Mouse (Mus musculus) limb, embryonic 14.5 days (tissue): ENCODE measurements around the gene Lamb3. TPM values are rescaled to one million over a fixed set of nuclear protein-coding genes. Genes with fewer than 3 reads are reported as not detected.

Source experiments
- ATAC-seq: fragments of 200-750 bp; cut with Nextera tagmentation; 2 replicates; pipeline ENCODE4 v1.8.0; 2017; ENCODE audit warnings: low read depth, moderate number of reproducible peaks, moderate TSS enrichment; ENCODE audit not compliant: low FRiP score
- DNase-seq: peaks from one replicate; pipeline ENCODE4 v3.0.0-alpha.2; 2015; ENCODE audit warnings: low spot score
- H3K27ac ChIP-seq: fragments of 300-500 bp; sonication (generic); replicated peaks from 2 replicates; pipeline ENCODE4 v1.5.1; 2014; ENCODE audit warnings: low read depth, mild to moderate bottlenecking, low read length, moderate library complexity, mixed read lengths
- H3K27me3 ChIP-seq: fragments of 300-500 bp; sonication (generic); 2 replicates; pipeline ENCODE4 v1.6.1; 2014; ENCODE audit warnings: low read length, mixed read lengths; ENCODE audit not compliant: control insufficient read depth, insufficient read depth
- H3K36me3 ChIP-seq: fragments of 300-500 bp; sonication (generic); 2 replicates; pipeline ENCODE4 v1.6.1; 2014; ENCODE audit warnings: mild to moderate bottlenecking, low read length, moderate library complexity, mixed read lengths; ENCODE audit not compliant: control insufficient read depth, insufficient read depth
- H3K4me1 ChIP-seq: fragments of 300-500 bp; sonication (generic); 2 replicates; pipeline ENCODE4 v1.6.1; 2014; ENCODE audit warnings: antibody characterized with exemption, low read length, mixed read lengths; ENCODE audit not compliant: control insufficient read depth, insufficient read depth
- H3K4me2 ChIP-seq: fragments of 300-500 bp; sonication (generic); replicated peaks from 2 replicates; pipeline ENCODE4 v1.6.1; 2014; ENCODE audit warnings: low read depth, mild to moderate bottlenecking, low read length, moderate library complexity; ENCODE audit not compliant: severe bottlenecking
- H3K4me3 ChIP-seq: fragments of 300-500 bp; sonication (generic); replicated peaks from 2 replicates; pipeline ENCODE4 v1.5.1; 2014; ENCODE audit warnings: low read length
- H3K9ac ChIP-seq: fragments of 300-500 bp; sonication (generic); 2 replicates; pipeline ENCODE4 v1.6.1; 2014; ENCODE audit warnings: mild to moderate bottlenecking, low read depth, low read length, moderate library complexity; ENCODE audit not compliant: severe bottlenecking
- H3K9me3 ChIP-seq: fragments of 300-500 bp; sonication (generic); 2 replicates; pipeline ENCODE4 v1.6.1; 2016; ENCODE audit warnings: low read length; ENCODE audit not compliant: control insufficient read depth
- POLR2A ChIP-seq: fragments of 200-500 bp; IDR thresholded peaks from 2 replicates; pipeline ENCODE4 v1.8.0; 2012; ENCODE audit warnings: inconsistent platforms, mild to moderate bottlenecking, moderate library complexity, borderline replicate concordance; ENCODE audit not compliant: insufficient read depth, insufficient read length; ENCODE audit errors: extremely low read depth
- WGBS: fragments of 180-500 bp; shearing (Covaris S2); extraction: QIAGEN DNeasy Blood & Tissue Kit; methylation state at CpG from one replicate; pipeline ENCODE4 v1.1.7; 2014; 5-methylcytosine and 5-hydroxymethylcytosine counted together
- polyA plus RNA-seq, 2 experiments: library from polyadenylated mRNA; depleted of rRNA in 1 of 2; stranded (reverse) in 1 of 2; unstranded in 1 of 2; fragments of >200 nt; fragmentation: Nextera tagmentation in 1 of 2; extraction: Ambion mirVana in 1 of 2; gene quantifications; 2 replicates each; pipeline versions ENCODE4 v1.2.1 to v1.2.3; 2012 to 2014

Lamb3 gene
- polyA plus RNA-seq, 2 experiments: 4.0 to 4.6 TPM

GRCm38 (mm10) chr1:193387241-193387640, 179.7 kb downstream of the Lamb3 start:
- Histone ChIP-seq H3K4me1 (peaks cover 8% of the 10 kb centered on the region), H3K36me3 (no peaks in the 10 kb centered on the region), H3K27ac (no peak overlapping the region), H3K9me3 (no peaks in the 10 kb centered on the region), H3K27me3 (no peaks in the 10 kb centered on the region), H3K4me2 (no peak overlapping the region), H3K4me3 (no peak overlapping the region), H3K9ac (no peak overlapping the region)
- WGBS: 42% methylated on average over 2 of the region's 2 CpGs
- DNase-seq (no peak), ATAC-seq (no peak)
- no peak for TF ChIP-seq POLR2A

GRCm38 (mm10) chr1:193389505-193389904, 182.0 kb downstream of the Lamb3 start:
- no peaks in the 10 kb centered on the region for H3K27me3 ChIP-seq
- H3K36me3 ChIP-seq: no peaks in the 10 kb centered on the region
- no peak overlapping the region for H3K4me2 ChIP-seq
- no peak overlapping the region for H3K9ac ChIP-seq
- no peak for DNase-seq
- no peak overlapping the region for H3K27ac ChIP-seq
- no peak overlapping the region for H3K4me3 ChIP-seq
- ATAC-seq: no peak
- H3K4me1 ChIP-seq: peaks cover 7% of the 10 kb centered on the region; the same call in 1 of the 2 replicates
- 9% methylated on average over 3 of the region's 3 CpGs for WGBS
- no peaks in the 10 kb centered on the region for H3K9me3 ChIP-seq
- TF ChIP-seq POLR2A: no peak

- Histone ChIP-seq H3K36me3 (no peaks in the 10 kb centered on the region), H3K4me3 (no peak overlapping the region), H3K4me1 (peaks cover 7% of the 10 kb centered on the region; the same call in 1 of the 2 replicates), H3K27ac (no peak overlapping the region), H3K4me2 (no peak overlapping the region), H3K9ac (no peak overlapping the region), H3K9me3 (no peaks in the 10 kb centered on the region), H3K27me3 (no peaks in the 10 kb centered on the region)
- DNase-seq: no peak
- no peak for ATAC-seq
- TF ChIP-seq POLR2A: no peak
- WGBS: 63% methylated on average over 12 of the region's 12 CpGs
These were observed 182.5 kb downstream of the Lamb3 start for GRCm38 (mm10) chr1:193390004-193390403.

GRCm38 (mm10) chr1:193392266-193392665, 184.8 kb downstream of the Lamb3 start:
- 86% methylated on average over 3 of the region's 3 CpGs for WGBS
- Histone ChIP-seq H3K4me3 (no peak overlapping the region), H3K27me3 (no peaks in the 10 kb centered on the region), H3K9me3 (no peaks in the 10 kb centered on the region), H3K27ac (no peak overlapping the region), H3K36me3 (no peaks in the 10 kb centered on the region), H3K9ac (no peak overlapping the region), H3K4me1 (no peaks in the 10 kb centered on the region), H3K4me2 (no peak overlapping the region)
- ATAC-seq (no peak), DNase-seq (no peak)
- TF ChIP-seq POLR2A: no peak

Other genes starting within 250 kb of the Lamb3 start
- 2.0 and 2.2 TPM in 2 replicates for gene Syt14, start 171.9 kb upstream of the Lamb3 start, polyA plus RNA-seq (2012; rRNA removed)
- 2.9 TPM in 2 replicates for gene Syt14, start 171.9 kb upstream of the Lamb3 start, polyA plus RNA-seq (2014; fragmentation: Nextera tagmentation; extraction: Ambion mirVana)
- 33.4 and 43.6 TPM in 2 replicates for gene Diexf, start 77.4 kb upstream of the Lamb3 start, polyA plus RNA-seq (2012; rRNA removed)
- gene Diexf, start 77.4 kb upstream of the Lamb3 start, polyA plus RNA-seq (2014; fragmentation: Nextera tagmentation; extraction: Ambion mirVana): 8.9 and 10.6 TPM in 2 replicates
- 18.6 and 23.5 TPM in 2 replicates for gene Irf6, start 54.6 kb upstream of the Lamb3 start, polyA plus RNA-seq (2012; rRNA removed)
- gene Irf6, start 54.6 kb upstream of the Lamb3 start, polyA plus RNA-seq (2014; fragmentation: Nextera tagmentation; extraction: Ambion mirVana): 39.8 and 50.0 TPM in 2 replicates
- 7.8 and 9.6 TPM in 2 replicates for gene A130010J15Rik, start 39.7 kb upstream of the Lamb3 start, polyA plus RNA-seq (2012; rRNA removed)
- 15.1 and 15.4 TPM in 2 replicates for gene A130010J15Rik, start 39.7 kb upstream of the Lamb3 start, polyA plus RNA-seq (2014; fragmentation: Nextera tagmentation; extraction: Ambion mirVana)
- gene Traf3ip3, start 6.0 kb upstream of the Lamb3 start, polyA plus RNA-seq (2012; rRNA removed): 9.7 and 18.8 TPM in 2 replicates
- gene Traf3ip3, start 6.0 kb upstream of the Lamb3 start, polyA plus RNA-seq (2014; fragmentation: Nextera tagmentation; extraction: Ambion mirVana): 17.6 and 22.6 TPM in 2 replicates
- 1.2 and 1.6 TPM in 2 replicates for gene Hsd11b1, start 56.4 kb downstream of the Lamb3 start, polyA plus RNA-seq (2012; rRNA removed)
- 1.2 and 1.6 TPM in 2 replicates for gene Hsd11b1, start 56.4 kb downstream of the Lamb3 start, polyA plus RNA-seq (2014; fragmentation: Nextera tagmentation; extraction: Ambion mirVana)
- 36.9 and 44.7 TPM in 2 replicates for gene G0s2, start 65.5 kb downstream of the Lamb3 start, polyA plus RNA-seq (2012; rRNA removed)
- 27.0 and 31.7 TPM in 2 replicates for gene G0s2, start 65.5 kb downstream of the Lamb3 start, polyA plus RNA-seq (2014; fragmentation: Nextera tagmentation; extraction: Ambion mirVana)
- gene Camk1g, start 162.6 kb downstream of the Lamb3 start, polyA plus RNA-seq (2012; rRNA removed): 9.8 and 12.6 TPM in 2 replicates
- gene Camk1g, start 162.6 kb downstream of the Lamb3 start, polyA plus RNA-seq (2014; fragmentation: Nextera tagmentation; extraction: Ambion mirVana): 9.1 and 11.8 TPM in 2 replicates